Mouse (Mus musculus): ENCODE data around the gene Zfp108.

- no peak for TF ChIP-seq CTCF (IDR thresholded peaks at IDR 0.05; ENCODE audit: insufficient read depth, low read depth, low read length)
- no peak for TF ChIP-seq POLR2A (IDR thresholded peaks at IDR 0.05; ENCODE audit: insufficient read depth, low read depth, low read length)
These were observed 32.3 kb downstream of the Zfp108 start for GRCm38 (mm10) chr7:24286916-24287315.
